Mouse (Mus musculus): ENCODE data around the gene Ngef.

- TF ChIP-seq CTCF (IDR thresholded peaks at IDR 0.05; ENCODE audit: extremely low read depth, insufficient read depth, low read length) (peak; percentile 13; the same call in 1 of the 2 replicates), POLR2A (IDR thresholded peaks at IDR 0.05; ENCODE audit: extremely low read depth, insufficient read depth, low read length) (no peak)
These were observed 105.3 kb downstream of the Ngef start for GRCm38 (mm10) chr1:87468321-87468720.
